Mouse (Mus musculus): ENCODE measurements around the gene Stk35.

DNA sequence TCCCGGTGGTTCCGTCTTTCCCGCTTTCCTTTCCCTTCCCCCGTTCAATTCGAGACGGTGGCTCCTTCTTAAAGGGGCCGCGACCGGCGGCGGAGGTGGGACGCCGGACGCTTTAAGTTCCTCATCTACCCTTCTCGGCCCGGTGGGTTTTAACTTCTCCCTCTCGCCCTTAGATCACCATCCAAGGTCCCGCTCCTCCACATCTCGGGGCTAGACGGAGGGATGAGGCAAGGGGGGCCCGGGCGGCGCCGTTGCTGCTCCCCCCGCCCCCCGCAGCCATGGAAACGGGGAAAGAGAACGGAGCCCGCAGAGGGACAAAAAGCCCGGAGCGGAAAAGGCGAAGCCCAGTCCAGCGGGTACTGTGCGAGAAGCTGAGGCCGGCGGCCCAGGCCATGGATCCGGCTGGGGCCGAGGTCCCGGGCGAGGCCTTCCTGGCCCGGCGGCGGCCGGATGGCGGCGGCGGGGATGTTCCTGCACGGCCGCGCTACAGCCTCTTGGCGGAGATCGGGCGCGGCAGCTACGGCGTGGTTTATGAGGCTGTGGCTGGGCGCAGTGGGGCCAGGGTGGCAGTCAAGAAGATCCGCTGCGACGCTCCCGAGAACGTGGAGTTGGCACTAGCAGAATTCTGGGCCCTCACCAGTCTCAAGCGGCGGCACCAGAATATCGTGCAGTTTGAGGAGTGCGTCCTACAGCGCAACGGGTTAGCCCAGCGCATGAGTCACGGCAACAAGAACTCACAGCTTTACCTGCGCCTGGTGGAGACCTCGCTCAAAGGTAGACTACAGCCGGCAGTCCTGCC lies 1.1 kb downstream of the Stk35 start:
- TF ChIP-seq POLR2A (IDR thresholded peaks at IDR 0.05; ENCODE audit: insufficient read depth, low read length) = no peak
- no peak for TF ChIP-seq CTCF (IDR thresholded peaks at IDR 0.05; ENCODE audit: low read depth, low read length)

Measured in ES-Bruce4 (cell line).